Mouse (Mus musculus): Measurements from ENCODE around the gene Plekhm2.

Gene Plekhm2

GRCm38 (mm10) chr4:141663122-141663931, 1.4 kb downstream of the Plekhm2 start:
- DNase-seq (ENCODE audit: extremely low spot score, low spot score), result peak; percentile 63

GRCm38 (mm10) chr4:141660884-141661283, 3.8 kb downstream of the Plekhm2 start:
- no peak for DNase-seq (ENCODE audit: extremely low spot score, low spot score)

GRCm38 (mm10) chr4:141659739-141660138, 5.0 kb downstream of the Plekhm2 start:
- no peak for DNase-seq (ENCODE audit: extremely low spot score, low spot score)

GRCm38 (mm10) chr4:141658846-141659484, 5.7 kb downstream of the Plekhm2 start:
- DNase-seq (ENCODE audit: extremely low spot score, low spot score), result no peak

GRCm38 (mm10) chr4:141656932-141657331, 7.8 kb downstream of the Plekhm2 start:
- DNase-seq (ENCODE audit: extremely low spot score, low spot score), result no peak

- no peak for DNase-seq (ENCODE audit: extremely low spot score, low spot score)
These were observed 8.6 kb downstream of the Plekhm2 start for GRCm38 (mm10) chr4:141655908-141656608.

GRCm38 (mm10) chr4:141654509-141654908, 10.2 kb downstream of the Plekhm2 start:
- no peak for DNase-seq (ENCODE audit: extremely low spot score, low spot score)

- no peak for DNase-seq (ENCODE audit: extremely low spot score, low spot score)
These were observed 10.9 kb downstream of the Plekhm2 start for GRCm38 (mm10) chr4:141653813-141654212.

- DNase-seq (ENCODE audit: extremely low spot score, low spot score), result no peak
These were observed 11.7 kb downstream of the Plekhm2 start for GRCm38 (mm10) chr4:141653044-141653443.

- no peak for DNase-seq (ENCODE audit: extremely low spot score, low spot score)
These were observed 12.8 kb downstream of the Plekhm2 start for GRCm38 (mm10) chr4:141651944-141652343.

GRCm38 (mm10) chr4:141651286-141651685, 13.4 kb downstream of the Plekhm2 start:
- no peak for DNase-seq (ENCODE audit: extremely low spot score, low spot score)

GRCm38 (mm10) chr4:141649244-141649643, 15.5 kb downstream of the Plekhm2 start:
- DNase-seq (ENCODE audit: extremely low spot score, low spot score), result no peak

GRCm38 (mm10) chr4:141648262-141648661, 16.4 kb downstream of the Plekhm2 start:
- no peak for DNase-seq (ENCODE audit: extremely low spot score, low spot score)

- DNase-seq (ENCODE audit: extremely low spot score, low spot score), result no peak
These were observed 17.5 kb downstream of the Plekhm2 start for GRCm38 (mm10) chr4:141647187-141647586.

- DNase-seq (ENCODE audit: extremely low spot score, low spot score), result no peak
These were observed 18.7 kb downstream of the Plekhm2 start for GRCm38 (mm10) chr4:141645988-141646387.

GRCm38 (mm10) chr4:141643118-141643855, 21.4 kb downstream of the Plekhm2 start:
- DNase-seq (ENCODE audit: extremely low spot score, low spot score), result no peak

GRCm38 (mm10) chr4:141641961-141642811, 22.5 kb downstream of the Plekhm2 start:
- no peak for DNase-seq (ENCODE audit: extremely low spot score, low spot score)

- DNase-seq (ENCODE audit: extremely low spot score, low spot score), result no peak
These were observed 23.3 kb downstream of the Plekhm2 start for GRCm38 (mm10) chr4:141641353-141641771.

- no peak for DNase-seq (ENCODE audit: extremely low spot score, low spot score)
These were observed 25.2 kb downstream of the Plekhm2 start for GRCm38 (mm10) chr4:141639474-141639873.

GRCm38 (mm10) chr4:141636693-141637092, 28.0 kb downstream of the Plekhm2 start:
- no peak for DNase-seq (ENCODE audit: extremely low spot score, low spot score)

All from neural tube, embryonic 10.5 days (tissue).